Mouse (Mus musculus): ENCODE measurements at regions not wholly inside any gene's neighbourhood (a gene's known extent, or its start where the extent isn't known, plus 50 kb on each side); places are given as distances from the start of the nearest gene placed in this dataset.
"Not testable (repeated sequence)": the region's sequence is repeated elsewhere in the genome, so short reads cannot be mapped to it uniquely, and the experiment has no call there.

DNA sequence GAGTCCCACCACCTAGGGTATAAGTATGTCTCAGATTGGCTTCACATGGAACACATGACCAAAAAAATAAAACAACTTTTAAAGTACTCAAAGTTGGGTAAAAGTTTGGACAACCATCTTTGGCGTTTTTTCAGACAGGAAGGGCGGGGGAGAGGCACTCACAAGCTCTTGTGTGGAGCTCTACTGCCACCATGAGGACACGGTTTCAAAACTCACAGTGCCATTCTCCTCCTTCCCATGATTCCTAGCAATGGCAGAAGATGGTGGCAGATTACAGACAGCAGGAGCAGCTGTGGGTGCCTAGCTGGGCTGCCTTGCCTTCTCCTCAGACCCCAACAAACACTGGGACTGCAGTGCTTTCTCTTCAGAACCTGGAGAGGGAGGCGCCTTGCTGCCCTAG lies 176.7 kb upstream of the Olfr1324 start:
- intact Hi-C loops (cut with DNase I; ENCODE audit: low total_unique reads), result not testable (repeated sequence)
- DNase-seq, result peak; percentile 42

DNA sequence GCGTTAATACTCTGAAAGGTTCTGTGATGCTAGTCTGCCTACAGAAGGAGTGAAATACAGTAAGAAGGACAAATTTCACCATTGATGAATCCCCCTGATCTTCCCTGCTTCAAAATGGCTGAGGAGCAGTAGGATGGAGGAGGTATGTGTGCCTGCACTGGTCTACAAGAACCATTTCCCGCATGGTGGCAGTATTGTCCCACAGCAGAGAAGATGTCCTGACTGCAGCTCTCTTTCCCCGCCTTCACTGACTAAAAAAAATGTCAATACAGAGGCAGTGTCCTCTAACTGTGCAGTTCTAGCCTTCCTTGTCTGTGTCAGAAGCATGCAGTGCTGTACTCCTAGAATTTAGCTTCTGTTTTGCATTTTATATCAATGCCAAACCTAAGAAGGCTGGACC lies 174.6 kb upstream of the Olfr1324 start:
- peak; percentile 88 for DNase-seq
- intact Hi-C loops (cut with DNase I; ENCODE audit: low total_unique reads), result not testable (repeated sequence)

DNA sequence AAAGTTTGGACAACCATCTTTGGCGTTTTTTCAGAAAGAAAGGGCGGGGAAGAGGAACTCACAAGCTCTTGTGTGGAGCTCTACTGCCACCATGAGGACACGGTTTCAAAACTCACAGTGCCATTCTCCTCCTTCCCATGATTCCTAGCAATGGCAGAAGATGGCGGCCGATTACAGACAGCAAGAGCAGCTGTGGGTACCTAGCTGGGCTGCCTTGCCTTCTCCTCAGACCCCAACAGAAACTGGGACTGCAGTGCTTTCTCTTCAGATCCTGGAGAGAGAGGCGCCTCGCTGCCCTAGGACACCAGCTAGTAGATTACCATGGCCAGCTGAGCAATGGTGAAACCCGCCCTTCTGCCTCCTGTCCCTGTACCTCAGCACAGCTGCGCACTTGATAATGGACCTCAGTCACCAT lies 174.2 kb upstream of the Olfr1324 start:
- intact Hi-C loops (cut with DNase I; ENCODE audit: low total_unique reads), result not testable (repeated sequence)
- peak; percentile 19 for DNase-seq

DNA sequence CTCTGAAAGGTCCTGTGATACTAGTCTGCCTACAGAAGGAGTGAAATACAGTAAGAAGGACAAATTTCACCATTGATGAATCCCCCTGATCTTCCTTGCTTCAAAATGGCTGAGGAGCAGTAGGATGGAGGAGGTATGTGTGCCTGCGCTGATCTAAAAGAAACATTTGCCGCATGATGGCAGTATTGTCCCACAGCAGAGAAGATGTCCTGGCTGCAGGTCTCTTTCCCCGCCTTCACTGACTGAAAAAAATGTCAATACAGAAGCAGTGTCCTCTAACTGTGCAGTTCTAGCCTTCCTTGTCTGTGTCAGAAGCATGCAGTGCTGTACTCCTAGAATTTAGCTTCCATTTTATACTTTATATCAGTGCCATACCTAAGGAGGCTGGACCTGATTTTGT lies 172.0 kb upstream of the Olfr1324 start:
- intact Hi-C loops (cut with DNase I; ENCODE audit: low total_unique reads), result not testable (repeated sequence)
- DNase-seq, result peak; percentile 74

DNA sequence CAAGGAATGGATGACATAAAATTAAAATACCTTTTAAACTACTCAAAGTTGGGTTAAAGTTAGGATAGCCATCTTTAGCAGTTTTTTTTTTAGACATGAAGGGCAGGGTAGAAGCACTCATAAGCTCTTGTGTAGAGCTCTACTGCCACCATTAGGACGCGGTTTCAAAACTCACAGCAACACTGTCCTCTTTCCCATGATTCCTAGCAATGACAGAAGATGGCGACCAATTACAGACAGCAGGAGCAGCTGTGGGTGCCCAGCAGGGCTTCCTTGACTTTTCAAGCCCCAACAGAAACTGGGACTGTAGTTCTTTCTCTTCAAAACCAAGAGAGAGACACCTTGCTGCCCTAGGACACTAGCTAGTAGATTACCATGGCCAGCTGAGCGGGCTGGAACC lies 171.5 kb upstream of the Olfr1324 start:
- DNase-seq, result peak; percentile 59
- intact Hi-C loops (cut with DNase I; ENCODE audit: low total_unique reads), result no loop called here

DNA sequence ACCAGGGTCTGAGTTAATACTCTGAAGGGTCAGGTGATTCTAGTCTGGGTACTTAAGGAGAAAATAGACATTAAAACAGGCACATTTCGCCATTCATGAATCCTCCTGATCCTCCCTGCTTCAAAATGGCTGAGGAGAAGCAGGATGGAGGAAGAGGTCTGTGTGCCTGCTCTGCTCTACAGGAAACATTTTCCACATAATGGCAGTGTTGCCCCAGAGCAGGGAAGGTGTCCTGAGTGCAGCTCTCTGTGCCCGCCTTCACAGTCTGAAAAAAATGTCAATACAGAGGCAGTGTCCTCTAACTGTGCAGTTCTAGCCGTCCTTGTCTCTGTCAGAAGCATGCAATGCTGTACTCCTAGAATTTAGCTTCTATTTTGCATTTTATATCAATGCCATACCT lies 169.3 kb upstream of the Olfr1324 start:
- intact Hi-C loops (cut with DNase I; ENCODE audit: low total_unique reads), result not testable (repeated sequence)

DNA sequence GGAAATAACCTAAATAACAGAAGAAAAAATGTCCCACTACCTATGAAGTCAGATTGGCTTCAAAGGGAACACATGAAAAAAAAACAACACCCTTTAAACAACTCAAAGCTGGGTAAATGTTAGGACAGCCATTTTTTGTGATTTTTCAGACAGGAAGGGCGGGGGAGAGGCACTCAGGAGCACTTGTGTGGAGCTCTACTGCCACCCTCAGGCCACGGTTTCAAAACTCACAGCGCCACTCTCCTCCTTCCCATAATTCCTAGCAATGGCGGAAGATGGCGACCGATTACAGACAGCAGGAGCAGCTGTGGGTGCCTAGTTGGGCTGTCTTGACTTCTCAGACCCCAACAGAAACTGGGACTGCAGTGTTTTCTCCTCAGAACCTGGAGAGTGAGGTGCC lies 168.8 kb upstream of the Olfr1324 start:
- intact Hi-C loops (cut with DNase I; ENCODE audit: low total_unique reads), result no loop called here
- peak; percentile 64 for DNase-seq

More for the DNA sequence above, 169.3 kb upstream of the Olfr1324 start:
- peak; percentile 22 for DNase-seq

DNA sequence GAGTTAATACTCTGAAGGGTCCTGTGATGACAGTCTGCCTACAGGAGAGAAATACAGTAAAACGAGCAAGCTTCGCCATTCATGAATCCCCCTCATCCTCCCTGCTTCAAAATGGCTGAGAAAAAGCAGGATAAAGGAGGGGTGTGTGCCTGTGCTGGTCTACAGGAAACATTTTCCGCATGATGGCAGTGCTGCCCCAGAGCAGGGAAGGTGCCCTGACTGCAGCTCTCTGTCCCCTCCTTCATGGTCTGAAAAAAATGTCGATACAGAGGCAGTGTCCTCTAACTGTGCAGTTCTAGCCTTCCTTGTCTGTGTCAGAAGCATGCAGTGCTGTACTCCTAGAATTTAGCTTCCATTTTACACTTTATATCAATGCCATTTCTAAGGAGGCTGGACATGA lies 166.7 kb upstream of the Olfr1324 start:
- DNase-seq; intact Hi-C loops (cut with DNase I; ENCODE audit: low total_unique reads): not testable (repeated sequence)

DNA sequence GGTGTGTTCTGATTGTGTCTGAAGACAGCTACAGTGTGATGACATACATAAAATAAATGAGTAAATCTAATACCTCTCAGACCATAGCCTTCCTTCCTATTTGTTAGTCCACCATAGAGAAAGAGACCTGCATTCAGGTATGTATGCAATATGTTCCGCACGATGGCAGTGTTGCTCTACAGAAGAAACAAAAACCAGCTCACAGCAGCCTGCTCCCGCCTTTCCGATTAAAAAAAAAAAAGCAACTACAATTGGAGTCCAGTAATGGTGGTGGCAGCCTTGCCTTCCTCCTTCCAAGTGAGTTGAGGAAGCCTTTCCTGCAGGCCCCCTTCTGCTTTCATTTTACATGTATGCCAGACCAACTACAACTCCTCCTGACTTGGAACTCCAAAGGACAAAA lies 163.2 kb upstream of the Olfr1324 start:
- DNase-seq, result no peak
- intact Hi-C loops (cut with DNase I; ENCODE audit: low total_unique reads), result no loop called here

DNA sequence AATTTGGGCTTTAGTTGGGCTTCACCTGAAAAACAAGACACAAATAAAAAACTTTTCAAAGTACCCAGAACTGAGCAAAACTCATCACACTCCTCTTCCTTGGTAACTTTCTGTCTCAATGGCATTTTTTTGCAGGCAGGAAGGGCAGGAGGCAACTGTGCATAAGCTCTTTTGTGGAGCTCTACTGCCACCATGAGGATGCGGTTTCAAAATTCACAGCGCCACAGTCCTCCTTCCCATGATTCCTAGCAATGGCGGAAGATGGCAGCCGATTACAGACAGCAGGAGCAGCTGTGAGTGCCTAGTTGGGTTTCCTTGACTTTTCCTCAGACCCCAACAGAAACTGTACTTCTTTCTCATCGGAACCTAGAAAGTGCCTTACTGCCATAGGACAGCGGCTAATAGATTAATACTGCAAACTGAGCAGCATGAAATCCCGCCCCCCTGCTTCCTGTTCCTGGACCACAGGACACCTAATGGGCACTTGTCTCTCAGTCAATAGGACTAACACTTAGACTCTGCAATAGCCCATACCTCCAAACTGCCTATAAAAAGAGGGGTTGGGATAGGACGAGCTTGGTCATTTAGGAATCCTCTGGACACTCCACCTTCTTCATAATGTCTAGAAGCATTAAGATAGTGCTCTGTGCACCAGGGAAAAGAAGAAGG lies 162.5 kb upstream of the Olfr1324 start:
- intact Hi-C loops (cut with DNase I; ENCODE audit: low total_unique reads), result no loop called here
- DNase-seq, result peak; percentile 52

DNA sequence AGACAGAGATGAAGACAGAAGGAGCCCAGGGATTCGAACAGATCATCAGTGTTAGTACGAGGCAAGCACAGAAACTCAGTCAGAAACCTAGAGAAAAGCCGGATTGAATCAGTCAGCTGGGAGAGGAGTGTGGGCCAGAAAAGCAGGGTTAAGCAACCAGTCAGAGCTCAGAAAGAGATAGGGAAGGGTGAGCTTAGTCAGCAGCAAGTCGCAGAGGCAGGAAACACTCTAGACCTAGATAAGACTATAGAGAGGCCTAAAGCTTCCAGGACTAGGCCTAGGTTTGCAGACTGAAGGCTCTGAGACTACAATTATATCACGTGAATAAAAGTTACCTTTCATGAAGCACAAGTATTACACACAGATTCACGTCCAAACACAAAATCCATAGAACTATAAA lies 160.6 kb upstream of the Olfr1324 start:
- intact Hi-C loops (cut with DNase I; ENCODE audit: low total_unique reads), result no loop called here
- no peak for DNase-seq

DNA sequence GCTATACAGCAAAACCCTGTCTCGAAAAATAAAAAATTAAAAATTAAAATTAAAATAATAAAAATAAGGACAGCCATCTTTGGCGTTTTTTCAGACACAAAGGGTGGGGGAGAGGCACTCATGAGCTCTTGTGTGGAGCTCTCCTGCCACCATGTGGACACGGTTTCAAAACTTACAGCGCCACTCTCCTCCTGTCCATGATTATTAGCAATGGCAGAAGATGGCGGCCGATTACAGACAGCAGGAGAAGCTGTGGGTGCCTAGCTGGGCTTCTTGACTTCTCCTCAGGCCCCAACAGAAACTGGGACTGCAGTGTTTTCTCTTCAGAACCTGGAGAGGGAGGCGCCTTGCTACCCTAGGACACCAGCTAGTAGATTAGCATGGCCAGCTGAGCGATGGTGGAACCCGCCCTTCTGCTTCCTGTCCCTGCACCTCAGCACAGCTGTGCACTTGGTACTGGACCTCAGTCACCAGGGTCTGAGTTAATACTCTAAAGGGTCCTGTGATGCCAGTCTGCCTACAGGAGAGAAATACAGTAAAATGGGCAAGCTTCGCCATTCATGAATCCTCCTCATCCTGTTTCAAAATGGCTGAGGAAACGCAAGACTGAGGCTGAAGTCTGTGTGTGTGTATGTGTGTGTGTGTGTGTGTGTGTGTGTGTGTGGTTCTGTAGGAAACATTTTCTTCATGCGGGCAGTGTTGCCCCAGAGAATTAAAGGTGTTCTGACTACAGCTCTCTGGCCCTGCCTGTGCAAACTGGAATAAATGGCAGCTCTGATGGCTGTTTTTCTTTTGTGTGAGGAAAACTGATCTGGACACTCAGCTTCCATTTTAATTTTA lies 155.7 kb upstream of the Olfr1324 start:
- intact Hi-C loops (cut with DNase I; ENCODE audit: low total_unique reads), result no loop called here
- peak; percentile 45 for DNase-seq

DNA sequence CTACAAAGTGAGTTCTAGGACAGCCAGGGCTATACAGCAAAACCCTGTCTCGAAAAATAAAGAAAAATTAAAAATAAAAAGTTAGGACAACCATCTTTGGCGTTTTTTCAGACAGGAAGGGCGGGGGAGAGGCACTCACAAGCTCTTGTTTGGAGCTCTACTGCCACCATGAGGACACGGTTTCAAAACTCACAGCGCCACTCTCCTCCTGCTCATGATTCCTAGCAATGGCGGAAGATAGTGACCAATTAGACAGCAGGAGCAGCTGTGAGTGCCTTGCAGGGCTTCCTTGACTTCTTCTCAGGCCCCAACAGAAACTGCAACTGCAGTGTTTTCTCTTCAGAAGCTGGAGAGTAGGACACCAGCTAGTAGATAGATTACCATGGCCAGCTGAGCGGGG lies 151.9 kb upstream of the Olfr1324 start:
- intact Hi-C loops (cut with DNase I; ENCODE audit: low total_unique reads), result no loop called here
- DNase-seq, result peak; percentile 48

DNA sequence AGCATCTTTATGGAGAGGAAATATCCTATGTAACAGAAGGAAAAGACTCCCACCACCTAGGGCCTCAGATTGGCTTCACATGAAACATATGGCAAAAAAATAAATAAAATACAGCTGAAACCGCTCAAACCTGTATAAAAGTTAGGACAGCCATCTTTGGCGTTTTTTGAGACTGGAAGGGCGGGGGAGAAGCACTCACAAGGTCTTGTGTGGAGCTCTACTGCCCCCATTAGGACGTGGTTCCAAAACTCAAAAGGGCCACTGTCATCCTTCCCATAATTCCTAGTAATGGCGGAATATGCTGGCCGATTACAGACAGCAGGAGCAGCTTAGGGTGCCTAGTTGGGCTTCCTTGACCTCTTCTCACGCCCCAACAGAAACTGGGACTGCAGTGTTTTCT lies 148.5 kb upstream of the Olfr1324 start:
- DNase-seq, result peak; percentile 68
- intact Hi-C loops (cut with DNase I; ENCODE audit: low total_unique reads), result no loop called here

DNA sequence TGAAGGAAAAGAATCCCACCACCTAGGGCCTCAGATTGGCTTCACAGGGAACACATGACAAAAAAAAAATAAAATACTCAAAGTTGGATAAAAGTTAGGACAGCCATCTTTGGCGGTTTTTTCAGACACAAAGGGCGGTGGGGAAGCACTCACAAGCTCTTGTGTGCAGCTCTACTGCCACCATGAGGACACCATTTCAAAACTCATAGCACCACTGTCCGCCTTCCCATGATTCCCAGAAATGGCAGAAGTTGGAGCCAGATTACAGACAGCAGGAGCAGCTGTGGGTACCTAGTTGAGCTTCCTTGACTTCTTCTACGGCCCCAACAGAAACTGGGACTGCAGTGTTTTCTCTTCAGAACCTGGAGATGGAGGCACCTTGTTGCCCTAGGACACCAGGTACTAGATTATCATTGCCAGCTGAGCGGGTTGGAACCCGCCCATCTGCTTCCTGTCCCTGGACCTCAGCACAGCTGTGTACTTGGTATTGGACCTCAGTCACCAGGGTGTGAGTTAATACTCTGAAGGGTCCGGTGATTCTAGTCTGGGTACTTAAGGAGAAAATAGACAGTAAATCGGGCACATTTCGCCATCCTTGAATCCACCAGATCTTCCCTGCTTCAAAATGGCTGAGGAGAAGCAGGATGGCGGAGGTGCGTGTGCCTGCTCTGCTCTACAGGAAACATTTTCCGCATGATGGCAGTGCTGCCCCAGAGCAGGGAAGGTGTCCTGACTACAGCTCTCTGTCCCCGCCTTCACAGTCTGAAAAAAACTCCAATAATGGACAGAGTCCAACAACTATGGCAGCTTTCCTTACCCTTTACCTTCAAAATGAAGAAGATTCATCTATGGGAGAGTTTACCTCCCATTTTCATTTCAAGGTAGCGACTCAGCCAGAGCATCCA lies 144.1 kb upstream of the Olfr1324 start:
- DNase-seq, result peak; percentile 66

DNA sequence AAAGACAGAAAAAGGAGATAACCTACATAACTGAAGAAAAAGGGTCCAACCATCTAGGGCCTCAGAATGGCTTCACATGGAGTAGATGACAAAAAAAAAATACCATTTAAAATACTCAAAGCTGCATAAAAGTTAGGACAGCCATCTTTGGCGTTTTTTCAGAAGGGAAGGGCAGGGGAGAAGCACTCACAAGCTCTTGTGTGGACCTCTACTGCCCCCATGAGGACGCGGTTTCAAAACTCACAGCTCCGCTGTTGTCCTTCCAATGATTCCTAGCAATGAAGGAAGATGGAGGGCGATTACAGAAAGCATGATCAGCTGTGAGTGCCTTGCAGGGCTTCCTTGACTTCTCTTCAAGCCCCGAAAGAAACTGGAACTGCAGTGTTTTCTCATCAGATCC lies 140.8 kb upstream of the Olfr1324 start:
- intact Hi-C loops (cut with DNase I; ENCODE audit: low total_unique reads), result no loop called here

More for the DNA sequence above, 144.1 kb upstream of the Olfr1324 start:
- intact Hi-C loops (cut with DNase I; ENCODE audit: low total_unique reads), result not testable (repeated sequence)

DNA sequence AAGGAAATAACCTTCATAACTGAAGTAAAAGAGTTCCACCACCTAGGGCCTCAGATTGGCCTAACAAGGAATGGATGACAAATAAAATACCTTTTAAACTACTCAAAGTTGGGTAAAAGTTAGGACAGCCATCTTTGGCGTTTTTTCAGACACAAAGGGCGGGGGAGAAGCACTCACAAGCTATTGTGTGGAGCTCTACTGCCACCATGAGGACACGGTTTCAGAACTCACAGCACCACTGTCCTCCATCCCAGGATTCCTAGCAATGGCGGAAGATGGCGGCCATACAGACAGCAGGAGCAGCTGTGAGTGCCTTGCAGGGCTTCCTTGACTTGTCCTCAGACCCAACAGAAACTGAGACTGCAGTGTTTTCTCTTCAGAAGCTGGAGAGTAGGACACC lies 138.0 kb upstream of the Olfr1324 start:
- intact Hi-C loops (cut with DNase I; ENCODE audit: low total_unique reads), result no loop called here
- DNase-seq, result peak; percentile 77

More for the DNA sequence above, 140.8 kb upstream of the Olfr1324 start:
- peak; percentile 71 for DNase-seq

DNA sequence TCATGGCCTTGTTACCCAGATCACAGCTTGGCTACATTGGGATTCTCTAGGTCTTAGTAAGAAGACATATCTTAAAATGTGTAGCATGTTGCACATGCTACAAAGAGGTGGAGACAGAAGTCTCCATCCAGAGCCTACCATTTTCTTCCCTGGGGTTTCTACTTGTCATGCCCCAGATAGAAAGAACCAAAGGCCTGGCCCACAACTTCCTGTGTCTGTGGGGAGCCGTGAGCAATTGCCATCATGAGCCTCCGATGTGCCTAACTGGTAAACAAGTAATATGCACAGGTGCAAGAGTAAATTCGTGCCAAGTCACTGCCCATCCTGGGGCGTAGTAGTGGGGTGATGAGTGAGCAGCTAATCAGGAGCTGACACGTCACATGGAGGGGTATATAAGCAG lies 136.7 kb upstream of the Olfr1324 start:
- intact Hi-C loops (cut with DNase I; ENCODE audit: low total_unique reads); DNase-seq: not testable (repeated sequence)

DNA sequence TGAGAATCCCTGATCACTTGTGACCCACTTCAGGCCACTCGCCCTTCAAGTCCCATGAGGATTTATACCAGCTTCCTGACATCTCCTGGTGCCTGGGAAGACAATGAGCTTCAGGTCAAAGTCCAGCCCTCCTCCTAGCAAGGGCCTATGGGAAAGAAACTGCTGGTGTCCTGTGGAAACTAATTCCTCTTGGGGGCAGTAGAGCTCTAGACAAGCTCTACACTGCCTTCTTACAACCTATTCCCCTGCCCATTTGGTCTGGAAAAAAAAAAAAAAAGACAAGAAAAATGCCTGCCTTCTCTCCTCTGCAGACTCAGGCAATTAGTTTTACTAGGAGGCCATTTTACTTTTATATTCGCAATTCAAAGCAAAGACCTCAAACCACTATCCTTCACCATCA lies 132.6 kb upstream of the Olfr1324 start:
- intact Hi-C loops (cut with DNase I; ENCODE audit: low total_unique reads), result no loop called here
- peak; percentile 22 for DNase-seq

DNA sequence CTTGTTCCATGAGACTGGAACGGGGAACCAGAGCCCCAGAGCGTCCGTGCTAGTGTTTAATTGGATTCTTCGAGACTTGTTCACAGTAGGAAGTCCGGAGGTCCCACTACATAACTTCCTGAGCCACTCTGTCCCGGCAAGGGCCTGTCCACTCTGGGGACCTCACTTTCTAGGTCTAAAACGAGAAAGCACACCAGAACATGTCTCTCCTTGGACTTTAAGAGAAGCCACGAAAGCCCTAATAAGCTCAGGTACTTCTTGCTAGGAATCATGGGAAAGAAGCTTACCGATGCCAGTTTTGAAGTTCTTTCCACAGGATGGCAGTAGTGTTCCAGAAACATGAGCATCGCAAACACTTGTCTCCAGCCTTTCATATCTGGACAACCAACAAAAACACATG lies 122.0 kb upstream of the Olfr1324 start:
- intact Hi-C loops (cut with DNase I; ENCODE audit: low total_unique reads), result no loop called here
- no peak for DNase-seq
